Mouse (Mus musculus) G1E-ER4 (cell line): Measurements from ENCODE around the gene Psmd9. TPM values are rescaled to one million over a fixed set of nuclear protein-coding genes. Genes with fewer than 3 reads are reported as not detected.

Source experiments
- GATA1 ChIP-seq: IDR thresholded peaks from one replicate; pipeline ENCODE4 v1.8.0; 2012; ENCODE audit warnings: low read length, inconsistent platforms
- polyA plus RNA-seq: library from polyadenylated mRNA; stranded (reverse); fragments of >175 nt; gene quantifications from 2 replicates; pipeline ENCODE4 v1.2.3, GENCODE M21; 2012

Gene Psmd9
- polyA plus RNA-seq, 1 experiment = 104 TPM

DNA sequence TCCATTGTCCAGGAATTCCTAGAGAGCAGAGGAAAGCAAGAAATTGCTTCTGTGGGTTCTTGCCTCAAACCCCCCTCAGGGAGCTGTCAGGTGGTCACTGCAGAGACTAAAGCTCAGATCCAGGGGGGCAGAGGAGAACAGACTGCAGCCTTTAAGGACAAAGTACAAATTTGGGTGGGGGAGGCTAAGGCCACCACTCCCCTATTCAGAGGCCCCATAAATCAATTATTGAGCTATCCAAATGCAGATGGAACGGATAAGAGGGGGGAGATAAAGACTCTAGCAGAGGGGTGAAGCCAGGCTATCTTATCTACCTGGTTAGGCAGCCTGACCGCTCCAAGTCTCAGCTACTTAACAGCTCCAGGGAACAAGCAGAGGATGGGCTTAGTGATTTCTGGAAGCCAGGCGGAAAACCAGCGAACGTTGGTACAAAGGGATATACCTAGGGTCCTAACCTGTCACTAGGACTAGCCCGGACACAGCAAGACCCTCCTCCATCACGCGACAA is 34.3 kb upstream of the Psmd9 start:
- no peak for TF ChIP-seq GATA1

DNA sequence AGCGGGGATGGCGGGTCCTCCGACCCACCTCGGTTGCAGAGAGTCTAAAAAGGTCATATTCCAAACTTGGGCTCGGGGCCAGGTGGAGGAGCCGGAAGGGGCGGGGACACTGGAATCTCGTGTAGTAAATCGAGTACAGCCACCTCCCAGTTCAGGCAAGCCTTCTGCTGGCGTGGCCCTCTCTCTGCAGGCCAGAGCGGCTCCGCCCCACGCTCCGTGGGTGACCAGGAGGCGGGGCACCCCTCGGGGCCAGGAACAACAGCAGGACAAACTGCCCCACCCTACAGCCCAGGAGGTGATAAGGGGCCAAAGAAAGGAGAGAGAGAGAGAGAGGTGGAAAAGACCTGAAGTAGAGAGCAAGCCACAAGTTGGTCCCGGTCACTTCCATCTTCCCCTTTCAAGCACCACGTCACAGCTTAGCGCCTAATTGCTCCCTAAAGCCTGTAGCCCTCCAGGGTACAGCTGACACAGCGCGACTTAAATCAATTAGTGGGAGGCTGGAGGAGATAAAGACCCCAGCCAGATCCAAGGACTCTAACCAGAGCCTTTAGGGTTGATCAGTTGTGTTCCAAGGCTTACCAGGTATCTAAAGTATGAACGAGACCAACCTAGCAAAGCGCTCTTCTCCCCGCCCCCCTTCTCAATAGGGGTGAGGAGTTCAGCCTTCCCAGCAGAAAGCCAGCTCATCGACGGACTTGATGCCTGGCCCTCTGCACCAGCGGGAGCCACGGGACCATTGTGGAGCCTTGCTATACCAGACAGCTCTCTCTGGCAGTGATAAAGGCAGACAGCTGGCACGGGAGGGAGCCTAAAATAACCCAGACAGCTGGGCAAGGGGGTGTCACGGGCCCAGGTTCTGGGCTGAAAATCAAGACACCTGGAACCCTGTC is 33.5 kb upstream of the Psmd9 start:
- no peak for TF ChIP-seq GATA1

GRCm38 (mm10) chr5:123136361-123137043 is 32.7 kb upstream of the Psmd9 start:
- TF ChIP-seq GATA1 = peak; percentile 40

DNA sequence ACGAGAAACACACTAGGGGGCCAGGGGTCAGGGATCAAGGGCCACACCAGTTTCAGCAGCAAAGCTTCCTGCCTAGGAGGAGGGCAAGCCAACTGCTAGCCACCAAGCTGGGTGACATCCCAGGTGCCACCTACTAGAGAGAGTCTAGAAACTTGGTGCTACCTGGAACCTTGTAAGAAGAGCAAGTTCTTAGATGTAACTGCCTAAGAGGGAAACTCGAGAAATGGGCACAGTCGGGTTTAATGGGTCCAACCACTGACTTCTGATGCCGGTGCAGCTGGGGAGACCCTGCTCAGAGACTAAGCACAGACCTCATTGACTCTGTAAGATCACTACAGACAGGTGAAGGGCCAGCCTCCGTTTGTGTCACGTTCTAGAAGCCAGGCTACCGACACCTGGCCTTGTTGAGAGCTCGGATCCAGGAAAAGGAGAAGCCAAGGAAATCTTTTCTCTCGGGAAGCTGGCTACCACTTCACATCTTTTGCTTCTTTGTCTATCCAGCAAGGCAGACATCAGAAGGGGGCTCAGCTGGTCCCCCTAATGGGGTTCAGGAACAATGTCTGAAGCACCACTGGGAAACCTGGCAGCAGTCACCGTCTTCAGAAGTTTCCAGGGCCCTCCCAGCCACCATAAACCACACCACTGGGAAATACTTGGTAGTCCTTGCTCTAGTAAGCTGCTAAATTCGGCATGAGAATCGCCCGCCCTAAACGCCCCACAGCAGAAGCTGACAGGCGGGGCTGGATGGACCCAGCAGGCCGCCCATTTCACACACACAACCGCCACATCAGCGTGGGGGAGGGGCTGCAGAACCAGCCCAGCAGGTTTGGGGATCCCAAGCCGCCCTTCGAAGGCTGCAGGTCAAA is 31.9 kb upstream of the Psmd9 start:
- TF ChIP-seq GATA1 = no peak

DNA sequence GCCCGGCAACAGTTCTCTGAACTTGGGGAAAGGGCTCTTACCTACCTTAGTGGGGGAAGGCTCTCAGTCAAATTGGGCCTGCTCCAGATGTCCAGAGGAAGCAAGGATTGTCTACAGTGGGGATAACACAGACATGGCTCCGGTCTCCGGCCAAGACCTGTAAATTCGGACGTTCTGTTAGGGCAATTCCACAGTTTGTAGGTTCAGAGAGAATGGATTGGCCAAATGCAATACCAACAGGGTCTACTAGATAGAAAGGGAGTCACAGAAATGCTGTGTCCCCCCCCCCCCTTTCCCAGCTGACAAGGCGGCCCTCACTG is 31.3 kb upstream of the Psmd9 start:
- no peak for TF ChIP-seq GATA1

GRCm38 (mm10) chr5:123138230-123138911 is 30.8 kb upstream of the Psmd9 start:
- no peak for TF ChIP-seq GATA1

DNA sequence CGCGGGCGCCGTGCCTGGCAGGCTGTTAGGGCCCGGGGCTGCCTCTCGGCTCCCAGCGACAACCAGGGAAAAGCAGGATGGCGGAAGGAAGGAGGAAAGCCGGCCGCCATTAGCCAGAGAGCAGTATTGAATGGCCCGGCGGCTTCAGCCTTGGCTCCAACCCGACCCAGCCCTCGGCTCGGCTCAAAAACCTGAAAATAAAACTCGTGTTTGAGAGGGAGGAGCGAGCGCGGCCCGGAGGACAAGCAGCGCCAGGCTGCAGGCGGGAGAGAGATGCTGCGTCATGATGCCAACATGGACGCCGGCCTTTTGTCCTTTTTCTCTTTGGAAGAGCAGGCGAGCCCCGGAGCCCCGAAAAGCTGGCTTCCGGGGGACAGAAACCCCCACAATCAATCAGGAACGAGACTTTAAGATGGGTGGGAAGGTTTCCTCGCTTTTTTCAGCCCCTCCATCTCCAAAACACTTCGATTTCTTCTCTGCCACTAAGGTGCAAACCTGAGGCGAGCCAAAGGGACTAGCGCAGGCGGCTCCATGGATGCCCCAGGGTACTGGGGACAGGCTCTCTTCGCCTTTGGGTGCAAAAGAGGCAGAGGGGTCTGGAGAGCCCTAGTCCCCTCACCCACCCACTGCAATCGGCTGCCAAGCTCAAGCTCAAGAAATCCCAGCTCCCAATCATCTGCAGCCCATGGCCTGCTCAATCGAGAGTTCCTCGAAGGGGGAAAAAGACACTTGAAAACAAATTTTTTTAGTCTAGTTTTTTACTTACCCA is 30.1 kb upstream of the Psmd9 start:
- no peak for TF ChIP-seq GATA1

GRCm38 (mm10) chr5:123139722-123140627 is 29.2 kb upstream of the Psmd9 start:
- no peak for TF ChIP-seq GATA1

DNA sequence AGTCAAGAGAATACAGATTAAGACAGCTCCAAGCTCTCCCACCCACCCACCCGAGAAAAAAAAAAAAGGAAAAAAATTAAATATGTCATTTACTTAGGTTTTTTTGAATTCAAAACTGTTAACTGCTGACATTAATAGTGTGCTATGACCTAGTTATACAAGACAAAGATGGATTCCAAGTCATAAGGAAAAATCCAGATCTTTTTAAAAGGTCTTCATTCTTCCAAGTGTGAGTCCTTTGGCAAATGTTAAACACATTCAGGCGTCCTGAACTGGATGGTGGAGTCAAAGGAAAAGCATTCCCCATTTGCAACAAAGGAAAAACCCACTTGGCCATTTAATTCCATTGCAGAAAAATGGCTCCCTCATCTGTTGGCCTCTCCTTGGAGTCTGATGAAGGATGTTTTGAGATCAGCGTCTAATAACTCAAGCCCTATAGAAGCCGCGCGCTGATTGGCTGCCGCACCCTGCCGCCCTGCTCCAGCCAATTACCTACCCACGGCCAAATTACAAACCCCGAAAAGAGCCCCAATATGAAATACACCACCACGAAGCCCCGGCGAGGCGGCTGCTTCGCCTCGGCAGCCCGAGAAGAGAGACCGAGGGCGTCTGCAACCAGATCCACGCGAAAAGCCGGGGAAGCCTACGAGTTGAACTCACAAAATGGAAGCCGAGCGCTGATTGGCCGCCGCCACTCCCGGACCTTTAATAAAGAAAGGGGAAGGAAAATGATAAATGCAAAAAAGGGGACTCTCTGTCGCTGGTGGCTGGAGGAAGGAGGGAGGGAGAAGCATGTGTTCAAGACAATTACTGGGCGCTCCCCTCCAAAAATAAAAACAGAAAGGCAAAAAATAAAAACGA is 28.3 kb upstream of the Psmd9 start:
- no peak for TF ChIP-seq GATA1

DNA sequence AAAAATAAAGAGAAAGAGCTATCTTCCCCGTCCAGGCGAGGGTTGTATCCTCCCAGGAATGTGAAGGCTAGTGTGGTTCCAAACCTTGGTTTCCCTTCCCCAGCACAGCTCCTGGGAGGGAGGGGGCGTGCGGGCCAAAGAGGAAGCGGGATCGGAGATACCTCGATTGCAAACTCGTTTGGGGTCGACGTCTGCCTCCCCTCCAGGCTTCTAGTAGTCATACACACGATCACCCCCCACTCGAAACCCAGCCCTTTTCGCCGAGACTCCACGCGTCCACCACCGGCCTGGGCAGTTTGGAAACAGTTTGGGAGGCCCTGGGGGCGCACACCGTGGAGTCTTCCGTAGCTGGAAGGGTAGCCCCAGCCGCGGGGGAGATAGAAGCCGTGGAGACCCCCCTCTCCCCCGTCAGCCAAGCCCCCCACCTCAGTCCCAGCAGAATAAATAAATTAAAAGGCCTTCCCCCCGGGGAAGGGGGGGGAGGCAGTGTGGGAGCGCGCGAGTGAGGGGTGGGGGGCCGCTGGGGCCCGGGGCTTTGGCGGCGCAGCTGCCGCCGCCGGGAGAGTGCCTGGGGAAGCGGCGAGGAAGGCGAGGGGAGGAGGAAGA is 27.6 kb upstream of the Psmd9 start:
- no peak for TF ChIP-seq GATA1

- no peak for TF ChIP-seq GATA1
Observed at GRCm38 (mm10) chr5:123142161-123143157, 26.8 kb upstream of the Psmd9 start, which contains the start of gene Setd1b. TSS of gene Setd1b (plus strand) at chr5:123142193.
